Mouse (Mus musculus) bone marrow, adult 2 months (tissue): Measurements from ENCODE around the gene Zc2hc1c.

Experiments
- CTCF ChIP-seq: fragments of 200-500 bp; IDR thresholded peaks from 2 replicates; pipeline ENCODE4 v1.5.1; 2011; ENCODE audit warnings: low read length, control low read depth; ENCODE audit not compliant: control insufficient read depth, insufficient read depth
- POLR2A ChIP-seq: fragments of 200-500 bp; IDR thresholded peaks from 2 replicates; pipeline ENCODE4 v1.6.1; 2011; ENCODE audit warnings: low read depth, mild to moderate bottlenecking, control low read depth, low read length, borderline replicate concordance; ENCODE audit not compliant: control insufficient read depth

- no peak for TF ChIP-seq POLR2A
- no peak for TF ChIP-seq CTCF
Measured at GRCm38 (mm10) chr12:85291541-85291940, 3.1 kb downstream of the Zc2hc1c start.
